Mouse (Mus musculus): ENCODE results near the gene Trpc4ap. TPM values are rescaled to one million over a fixed set of nuclear protein-coding genes. Genes with fewer than 3 reads are reported as not detected.

The Trpc4ap gene
- total RNA-seq, 1 experiment = 50.0 TPM

DNA sequence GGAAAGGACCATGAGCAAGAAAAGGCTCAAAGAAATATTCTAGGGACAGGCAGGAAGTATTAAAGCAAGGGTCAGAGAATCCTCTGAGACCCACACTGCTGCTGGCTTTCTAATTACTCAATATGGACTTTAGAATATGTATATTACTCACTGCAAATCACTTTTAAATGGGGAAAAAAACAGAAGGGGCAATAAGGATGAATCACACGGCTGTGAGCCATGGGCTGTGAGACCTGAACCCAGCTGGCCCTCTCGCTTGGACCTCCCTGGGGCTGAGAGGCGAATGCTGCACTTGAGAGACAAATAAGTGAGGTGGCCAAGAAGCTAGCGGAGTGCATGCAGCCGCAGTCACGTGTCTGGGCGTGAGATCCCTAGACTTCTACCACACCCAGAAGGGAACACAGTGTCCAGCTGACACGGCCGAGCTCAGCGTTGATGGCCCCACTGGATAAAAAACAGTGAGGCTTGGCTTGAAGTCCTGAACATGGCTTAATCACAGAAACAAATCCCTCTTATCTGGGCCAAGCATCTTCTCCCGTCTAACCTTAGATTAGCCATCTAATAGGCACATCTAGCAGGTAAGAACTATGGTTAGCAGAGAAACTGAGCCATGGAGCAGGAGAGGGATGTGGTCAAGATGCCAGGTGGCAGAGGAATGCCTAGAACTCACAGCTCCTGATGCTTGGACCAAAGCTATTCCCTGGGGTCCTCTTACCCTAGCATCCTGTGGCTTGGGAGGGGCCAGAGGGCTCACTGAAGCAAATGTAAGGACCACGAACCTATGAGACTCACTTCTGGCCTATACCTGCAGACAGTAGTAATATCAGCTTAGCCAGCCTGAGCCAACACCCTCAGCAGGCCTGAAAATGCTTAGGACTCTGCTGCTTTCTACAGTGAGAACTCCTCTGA is 25.2 kb upstream of the Trpc4ap start:
- no peak overlapping the region for H3K4me3 ChIP-seq (ENCODE audit: insufficient read depth in 1 of 2, low read depth in 1 of 2, low read length in 2 of 2, poor library complexity in 1 of 2, severe bottlenecking in 1 of 2)
- no peaks in the 10 kb centered on the region for H3K9me3 ChIP-seq (ENCODE audit: control insufficient read depth, insufficient read depth, low read depth, low read length)
- DNase-seq (ENCODE audit: low read depth, low spot score) = no peak
- H3K27ac ChIP-seq (ENCODE audit: insufficient read depth, low read depth, low read length, poor library complexity, severe bottlenecking) = no peak overlapping the region
- peaks cover 9% of the 10 kb centered on the region; the same call in 1 of the 2 replicates for H3K36me3 ChIP-seq (ENCODE audit: control insufficient read depth, insufficient read depth, low read length, poor library complexity, severe bottlenecking)
- TF ChIP-seq CHD2 (IDR thresholded peaks at IDR 0.05; ENCODE audit: low read depth, low read length) (no peak), MAFK (IDR thresholded peaks at IDR 0.05; ENCODE audit: insufficient read depth, low read depth, low read length) (no peak), ZC3H11A (IDR thresholded peaks at IDR 0.05; ENCODE audit: borderline replicate concordance, low read depth, low read length) (no peak), HCFC1 (IDR thresholded peaks at IDR 0.05; ENCODE audit: borderline replicate concordance, insufficient read depth, low read length) (no peak), ZNF384 (IDR thresholded peaks at IDR 0.05; ENCODE audit: low read depth, low read length) (no peak)
- H3K4me1 ChIP-seq (ENCODE audit: control insufficient read depth in 2 of 2, insufficient read depth in 2 of 2, low read length in 2 of 2, poor library complexity in 1 of 2) = no peaks in the 10 kb centered on the region
- in situ Hi-C loops (cut with MboI; ENCODE audit: low sequenced_read_pairs in 2 of 2, unreplicated experiment in 2 of 2) = no loop called here
- H3K9ac ChIP-seq (ENCODE audit: insufficient read depth, low read depth, low read length, poor library complexity, severe bottlenecking) = no peak overlapping the region

DNA sequence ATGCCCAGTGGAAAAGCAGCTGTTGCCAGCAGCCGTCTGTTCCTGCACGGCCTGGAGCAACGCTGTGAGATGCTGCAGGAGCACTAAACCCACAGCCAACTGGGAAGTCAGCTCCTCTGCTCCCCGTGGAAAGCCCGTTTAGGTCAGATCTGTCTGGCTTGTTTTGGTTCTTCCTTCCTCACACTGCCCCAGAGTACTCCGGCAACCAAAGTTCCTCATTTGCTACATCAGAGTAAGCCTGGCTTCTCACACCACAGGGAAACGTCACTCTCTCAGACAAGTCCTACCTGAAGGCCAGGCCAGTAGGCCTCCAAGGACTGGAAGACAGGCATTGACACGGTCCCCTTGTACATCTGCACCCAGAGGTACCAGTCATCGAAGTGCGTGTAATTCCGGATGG is 18.4 kb upstream of the Trpc4ap start:
- in situ Hi-C loops (cut with MboI; ENCODE audit: low sequenced_read_pairs in 2 of 2, unreplicated experiment in 2 of 2) = no loop called here
- no peak for DNase-seq (ENCODE audit: low read depth, low spot score)
- no peak overlapping the region for H3K4me3 ChIP-seq (ENCODE audit: insufficient read depth in 1 of 2, low read depth in 1 of 2, low read length in 2 of 2, poor library complexity in 1 of 2, severe bottlenecking in 1 of 2)
- H3K4me1 ChIP-seq (ENCODE audit: control insufficient read depth in 2 of 2, insufficient read depth in 2 of 2, low read length in 2 of 2, poor library complexity in 1 of 2) = no peaks in the 10 kb centered on the region
- H3K36me3 ChIP-seq (ENCODE audit: control insufficient read depth, insufficient read depth, low read length, poor library complexity, severe bottlenecking) = peaks cover 23% of the 10 kb centered on the region
- H3K9me3 ChIP-seq (ENCODE audit: control insufficient read depth, insufficient read depth, low read depth, low read length) = no peaks in the 10 kb centered on the region
- no peak overlapping the region for H3K9ac ChIP-seq (ENCODE audit: insufficient read depth, low read depth, low read length, poor library complexity, severe bottlenecking)
- no peak for TF ChIP-seq MAFK (IDR thresholded peaks at IDR 0.05; ENCODE audit: insufficient read depth, low read depth, low read length)
- no peak for TF ChIP-seq HCFC1 (IDR thresholded peaks at IDR 0.05; ENCODE audit: borderline replicate concordance, insufficient read depth, low read length)
- TF ChIP-seq CHD2 (IDR thresholded peaks at IDR 0.05; ENCODE audit: low read depth, low read length) = no peak
- TF ChIP-seq ZNF384 (IDR thresholded peaks at IDR 0.05; ENCODE audit: low read depth, low read length) = no peak
- TF ChIP-seq ZC3H11A (IDR thresholded peaks at IDR 0.05; ENCODE audit: borderline replicate concordance, low read depth, low read length) = no peak
- H3K27ac ChIP-seq (ENCODE audit: insufficient read depth, low read depth, low read length, poor library complexity, severe bottlenecking) = no peak overlapping the region

GRCm38 (mm10) chr2:155707251-155707650 is 15.1 kb upstream of the Trpc4ap start:
- DNase-seq (ENCODE audit: low read depth, low spot score) = no peak
- peaks cover 15% of the 10 kb centered on the region for H3K36me3 ChIP-seq (ENCODE audit: control insufficient read depth, insufficient read depth, low read length, poor library complexity, severe bottlenecking)
- H3K4me3 ChIP-seq (ENCODE audit: insufficient read depth in 1 of 2, low read depth in 1 of 2, low read length in 2 of 2, poor library complexity in 1 of 2, severe bottlenecking in 1 of 2) = no peak overlapping the region
- no peak overlapping the region for H3K27ac ChIP-seq (ENCODE audit: insufficient read depth, low read depth, low read length, poor library complexity, severe bottlenecking)
- H3K9ac ChIP-seq (ENCODE audit: insufficient read depth, low read depth, low read length, poor library complexity, severe bottlenecking) = no peak overlapping the region
- TF ChIP-seq ZC3H11A (IDR thresholded peaks at IDR 0.05; ENCODE audit: borderline replicate concordance, low read depth, low read length) = no peak
- no peak for TF ChIP-seq CHD2 (IDR thresholded peaks at IDR 0.05; ENCODE audit: low read depth, low read length)
- TF ChIP-seq ZNF384 (IDR thresholded peaks at IDR 0.05; ENCODE audit: low read depth, low read length) = no peak
- TF ChIP-seq HCFC1 (IDR thresholded peaks at IDR 0.05; ENCODE audit: borderline replicate concordance, insufficient read depth, low read length) = no peak
- no peak for TF ChIP-seq MAFK (IDR thresholded peaks at IDR 0.05; ENCODE audit: insufficient read depth, low read depth, low read length)
- H3K9me3 ChIP-seq (ENCODE audit: control insufficient read depth, insufficient read depth, low read depth, low read length) = no peaks in the 10 kb centered on the region
- H3K4me1 ChIP-seq (ENCODE audit: control insufficient read depth in 2 of 2, insufficient read depth in 2 of 2, low read length in 2 of 2, poor library complexity in 1 of 2) = no peaks in the 10 kb centered on the region
- in situ Hi-C loops (cut with MboI; ENCODE audit: low sequenced_read_pairs in 2 of 2, unreplicated experiment in 2 of 2) = no loop called here

DNA sequence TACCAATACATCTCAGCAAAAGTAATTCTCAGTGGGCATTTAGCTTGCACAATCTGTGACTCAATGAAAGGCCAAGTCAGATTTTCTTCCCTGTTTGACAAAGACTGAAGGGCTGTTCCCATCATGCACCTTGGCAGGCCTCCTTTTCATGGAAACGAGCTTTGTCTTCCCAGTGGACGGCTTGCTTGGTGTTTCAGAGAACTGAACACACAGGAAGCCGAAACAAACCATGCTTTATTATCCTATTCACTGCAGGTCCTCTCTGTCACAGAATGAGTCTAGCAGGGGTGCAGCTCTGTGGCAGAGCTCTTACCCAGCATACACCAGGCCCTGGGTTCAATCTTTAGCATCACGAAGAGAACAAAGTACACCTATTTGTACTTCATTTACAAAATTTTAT is 11.4 kb upstream of the Trpc4ap start:
- no peak for DNase-seq (ENCODE audit: low read depth, low spot score)
- Histone ChIP-seq H3K4me1 (ENCODE audit: control insufficient read depth in 2 of 2, insufficient read depth in 2 of 2, low read length in 2 of 2, poor library complexity in 1 of 2) (no peaks in the 10 kb centered on the region), H3K27ac (ENCODE audit: insufficient read depth, low read depth, low read length, poor library complexity, severe bottlenecking) (no peak overlapping the region), H3K36me3 (ENCODE audit: control insufficient read depth, insufficient read depth, low read length, poor library complexity, severe bottlenecking) (peaks cover 7% of the 10 kb centered on the region; the same call in 1 of the 2 replicates), H3K9me3 (ENCODE audit: control insufficient read depth, insufficient read depth, low read depth, low read length) (no peaks in the 10 kb centered on the region), H3K9ac (ENCODE audit: insufficient read depth, low read depth, low read length, poor library complexity, severe bottlenecking) (no peak overlapping the region), H3K4me3 (ENCODE audit: insufficient read depth in 1 of 2, low read depth in 1 of 2, low read length in 2 of 2, poor library complexity in 1 of 2, severe bottlenecking in 1 of 2) (no peak overlapping the region)
- in situ Hi-C loops (cut with MboI; ENCODE audit: low sequenced_read_pairs in 2 of 2, unreplicated experiment in 2 of 2) = no loop called here
- no peak for TF ChIP-seq ZNF384 (IDR thresholded peaks at IDR 0.05; ENCODE audit: low read depth, low read length)
- no peak for TF ChIP-seq ZC3H11A (IDR thresholded peaks at IDR 0.05; ENCODE audit: borderline replicate concordance, low read depth, low read length)
- TF ChIP-seq CHD2 (IDR thresholded peaks at IDR 0.05; ENCODE audit: low read depth, low read length) = no peak
- TF ChIP-seq HCFC1 (IDR thresholded peaks at IDR 0.05; ENCODE audit: borderline replicate concordance, insufficient read depth, low read length) = no peak
- no peak for TF ChIP-seq MAFK (IDR thresholded peaks at IDR 0.05; ENCODE audit: insufficient read depth, low read depth, low read length)
